Mouse (Mus musculus): Measurements from ENCODE around the gene Uba52. TPM values are rescaled to one million over a fixed set of nuclear protein-coding genes. Genes with fewer than 3 reads are reported as not detected.
A peak's percentile ranks its signal among the peaks of the same experiment; 100 is the strongest.

Gene Uba52
- total RNA-seq, 2 experiments from 2014 or later = 1,469 to 1,509 TPM

- peak; percentile 43 to 63 for DNase-seq
- intact Hi-C loops (cut with DNase I) = no loop called here
Measured at GRCm38 (mm10) chr8:70463306-70463705, 47.3 kb downstream of the Uba52 start.

- intact Hi-C loops (cut with DNase I) = no loop called here
- DNase-seq = no peak
Measured at GRCm38 (mm10) chr8:70462516-70462813, 48.1 kb downstream of the Uba52 start.

- intact Hi-C loops (cut with DNase I) = no loop called here
- DNase-seq = no peak
Measured at GRCm38 (mm10) chr8:70461765-70462515, 48.7 kb downstream of the Uba52 start.

GRCm38 (mm10) chr8:70460606-70461005, 50.0 kb downstream of the Uba52 start:
- no peak for DNase-seq
- intact Hi-C loops (cut with DNase I) = no loop called here

- no peak for DNase-seq
- intact Hi-C loops (cut with DNase I) = no loop called here
Measured at GRCm38 (mm10) chr8:70460199-70460598, 50.4 kb downstream of the Uba52 start.

- intact Hi-C loops (cut with DNase I) = no loop called here
- DNase-seq = no peak
Measured at GRCm38 (mm10) chr8:70459636-70460035, 51.0 kb downstream of the Uba52 start.

- intact Hi-C loops (cut with DNase I) = no loop called here
Measured at GRCm38 (mm10) chr8:70458462-70458861, 52.1 kb downstream of the Uba52 start.

More at GRCm38 (mm10) chr8:70458462-70458861, 52.1 kb downstream of the Uba52 start:
- DNase-seq = no peak

Other genes with a start within 250 kb of the Uba52 start
- 10 to 100 TPM in 1 of 2 experiments, 1 to 10 TPM in 1; 8.5 to 10.5 TPM for gene Homer3, start 228.0 kb downstream of the Uba52 start, total RNA-seq (2021)
- 10 to 100 TPM; 25.8 to 34.5 TPM for gene Ddx49, start 208.3 kb downstream of the Uba52 start, total RNA-seq (2021)
- 100 to 1,000 TPM; 157 TPM for gene Cope, start 208.3 kb downstream of the Uba52 start, total RNA-seq (2021)
- gene Cers1, start 195.0 kb downstream of the Uba52 start, total RNA-seq (2021) = under 1 TPM; 0.33 to 0.64 TPM
- not detected for gene Gdf1, start 181.0 kb downstream of the Uba52 start, total RNA-seq (2021)
- 10 to 100 TPM; 45.4 to 46.0 TPM for gene Upf1, start 157.5 kb downstream of the Uba52 start, total RNA-seq (2021)
- gene Comp, start 137.2 kb downstream of the Uba52 start, total RNA-seq (2021) = 1 to 10 TPM; 4.3 to 5.6 TPM
- 1 to 10 TPM; 8.2 to 9.8 TPM for gene Crtc1, start 71.2 kb downstream of the Uba52 start, total RNA-seq (2021)
- gene Klhl26, start 33.8 kb downstream of the Uba52 start, total RNA-seq (2021) = 1 to 10 TPM; 8.1 to 9.4 TPM
- not detected for gene Tmem59l, start 23.4 kb downstream of the Uba52 start, total RNA-seq (2021)
- gene Crlf1, start 17.6 kb downstream of the Uba52 start, total RNA-seq (2021) = under 1 TPM; 0.39 to 0.62 TPM
- gene Rex1bd, start 4.0 kb downstream of the Uba52 start, total RNA-seq (2021) = 100 to 1,000 TPM; 109 to 113 TPM
- 100 to 1,000 TPM; 133 to 138 TPM for gene Fkbp8, start 16.9 kb upstream of the Uba52 start, total RNA-seq (2021)
- 10 to 100 TPM; 88.4 to 91.4 TPM for gene Kxd1, start 17.2 kb upstream of the Uba52 start, total RNA-seq (2021)
- gene Ell, start 28.7 kb upstream of the Uba52 start, total RNA-seq (2021) = 10 to 100 TPM; 12.0 to 12.1 TPM
- gene Isyna1, start 83.6 kb upstream of the Uba52 start, total RNA-seq (2021) = 10 to 100 TPM; 22.2 to 25.8 TPM
- gene Ssbp4, start 98.1 kb upstream of the Uba52 start, total RNA-seq (2021) = 10 to 100 TPM; 28.9 to 35.0 TPM
- gene Lrrc25, start 105.4 kb upstream of the Uba52 start, total RNA-seq (2021) = 1 to 10 TPM; 1.9 to 3.0 TPM
- 1 to 10 TPM in 1 of 2 experiments, under 1 TPM in 1; 0.22 to 1.6 TPM for gene Gdf15, start 121.7 kb upstream of the Uba52 start, total RNA-seq (2021)
- gene Pgpep1, start 149.6 kb upstream of the Uba52 start, total RNA-seq (2021) = 10 to 100 TPM; 39.6 to 44.9 TPM
- gene Lsm4, start 162.4 kb upstream of the Uba52 start, total RNA-seq (2021) = 10 to 100 TPM; 64.0 to 66.8 TPM
- 100 to 1,000 TPM; 124 to 138 TPM for gene Jund, start 188.1 kb upstream of the Uba52 start, total RNA-seq (2021)
- gene Iqcn, start 192.7 kb upstream of the Uba52 start, total RNA-seq (2021) = under 1 TPM in 1 of 2 experiments, not detected in 1; 0.06 TPM
- not detected for gene Gm3336, start 207.7 kb upstream of the Uba52 start, total RNA-seq (2021)
- gene Pde4c, start 212.9 kb upstream of the Uba52 start, total RNA-seq (2021) = 1 to 10 TPM; 2.0 to 3.7 TPM
- gene Rab3a, start 243.9 kb upstream of the Uba52 start, total RNA-seq (2021) = 10 to 100 TPM; 45.0 to 49.3 TPM